Mouse (Mus musculus) forebrain, embryonic 12.5 days (tissue): ENCODE data around the gene Camsap3. TPM values are rescaled to one million over a fixed set of nuclear protein-coding genes. Genes with fewer than 3 reads are reported as not detected.
"Not testable (repeated sequence)": the region's sequence is repeated elsewhere in the genome, so short reads cannot be mapped to it uniquely, and the experiment has no call there.

ENCODE experiments used
- ATAC-seq: fragments of 200-750 bp; cut with Nextera tagmentation; 2 replicates; pipeline ENCODE4 v1.8.0; 2017; ENCODE audit warnings: moderate TSS enrichment; ENCODE audit not compliant: low FRiP score
- H3K27ac ChIP-seq: fragments of 300-500 bp; sonication (generic); 2 replicates; pipeline ENCODE4 v1.5.1; 2016; ENCODE audit warnings: mild to moderate bottlenecking
- H3K27me3 ChIP-seq: fragments of 300-500 bp; sonication (generic); 2 replicates; pipeline ENCODE4 v1.6.1; 2016; ENCODE audit warnings: mild to moderate bottlenecking
- H3K36me3 ChIP-seq: fragments of 300-500 bp; sonication (generic); replicated peaks from 2 replicates; pipeline ENCODE4 v1.6.1; 2016; ENCODE audit warnings: mild to moderate bottlenecking
- H3K4me1 ChIP-seq: fragments of 300-500 bp; sonication (generic); 2 replicates; pipeline ENCODE4 v1.6.1; 2016
- H3K4me2 ChIP-seq: fragments of 300-500 bp; sonication (generic); 2 replicates; pipeline ENCODE4 v1.6.1; 2016; ENCODE audit warnings: mild to moderate bottlenecking, moderate library complexity
- H3K4me3 ChIP-seq: fragments of 300-500 bp; sonication (generic); replicated peaks from 2 replicates; pipeline ENCODE4 v1.5.1; 2016; ENCODE audit warnings: mild to moderate bottlenecking
- H3K9ac ChIP-seq: fragments of 300-500 bp; sonication (generic); 2 replicates; pipeline ENCODE4 v1.6.1; 2016; ENCODE audit warnings: mild to moderate bottlenecking
- H3K9me3 ChIP-seq: fragments of 300-500 bp; sonication (generic); 2 replicates; pipeline ENCODE4 v1.6.1; 2016
- WGBS: fragments of 180-500 bp; shearing (Covaris S2); methylation state at CpG from one replicate; pipeline ENCODE4 v1.1.7; 2016; 5-methylcytosine and 5-hydroxymethylcytosine counted together
- polyA plus RNA-seq: library from polyadenylated mRNA; unstranded; fragments of >200 nt; fragmentation: Nextera tagmentation; extraction: Ambion mirVana; gene quantifications from 2 replicates; pipeline ENCODE4 v1.2.1, GENCODE M21; 2016

The Camsap3 gene
- polyA plus RNA-seq, 1 experiment from 2014 or later = 20.3 TPM

GRCm38 (mm10) chr8:3579390-3580364 lies 7.4 kb upstream of the Camsap3 start:
- Histone ChIP-seq H3K4me2 (no peak overlapping the region), H3K27ac (no peak overlapping the region), H3K4me3 (no peak overlapping the region), H3K36me3 (no peaks in the 10 kb centered on the region), H3K9ac (no peak overlapping the region), H3K9me3 (no peaks in the 10 kb centered on the region), H3K27me3 (no peaks in the 10 kb centered on the region), H3K4me1 (no peaks in the 10 kb centered on the region)
- WGBS = 85% methylated on average over 9 of the region's 9 CpGs
- ATAC-seq = no peak

- H3K27me3 ChIP-seq, ATAC-seq, H3K4me2 ChIP-seq, H3K4me3 ChIP-seq, H3K36me3 ChIP-seq, H3K4me1 ChIP-seq, H3K9ac ChIP-seq, H3K9me3 ChIP-seq, H3K27ac ChIP-seq: not testable (repeated sequence)
- WGBS = 86% methylated on average over 3 of the region's 3 CpGs
Measured at GRCm38 (mm10) chr8:3581961-3582360, 5.1 kb upstream of the Camsap3 start.

GRCm38 (mm10) chr8:3586452-3586851 lies 641 bp upstream of the Camsap3 start:
- ATAC-seq = no peak
- H3K9ac ChIP-seq = no peak overlapping the region
- H3K36me3 ChIP-seq = no peaks in the 10 kb centered on the region
- 95% methylated on average over 2 of the region's 2 CpGs for WGBS
- H3K4me1 ChIP-seq = peaks cover 9% of the 10 kb centered on the region
- no peaks in the 10 kb centered on the region for H3K27me3 ChIP-seq
- H3K27ac ChIP-seq = no peak overlapping the region
- H3K4me3 ChIP-seq = no peak overlapping the region
- H3K4me2 ChIP-seq = no peak overlapping the region
- H3K9me3 ChIP-seq = no peaks in the 10 kb centered on the region

- H3K36me3 ChIP-seq = no peaks in the 10 kb centered on the region
- H3K4me1 ChIP-seq = peaks cover 9% of the 10 kb centered on the region
- peak overlapping the region; percentile 84 for H3K4me3 ChIP-seq
- peak overlapping the region; percentile 87 for H3K4me2 ChIP-seq
- peak overlapping the region; percentile 82 for H3K9ac ChIP-seq
- no peaks in the 10 kb centered on the region for H3K27me3 ChIP-seq
- peak overlapping the region; percentile 80 for H3K27ac ChIP-seq
- H3K9me3 ChIP-seq = no peaks in the 10 kb centered on the region
- peak; percentile 85 for ATAC-seq
- WGBS = 2% methylated on average over 76 of the region's 77 CpGs
Measured at GRCm38 (mm10) chr8:3587391-3588257, 531 bp downstream of the Camsap3 start.

DNA sequence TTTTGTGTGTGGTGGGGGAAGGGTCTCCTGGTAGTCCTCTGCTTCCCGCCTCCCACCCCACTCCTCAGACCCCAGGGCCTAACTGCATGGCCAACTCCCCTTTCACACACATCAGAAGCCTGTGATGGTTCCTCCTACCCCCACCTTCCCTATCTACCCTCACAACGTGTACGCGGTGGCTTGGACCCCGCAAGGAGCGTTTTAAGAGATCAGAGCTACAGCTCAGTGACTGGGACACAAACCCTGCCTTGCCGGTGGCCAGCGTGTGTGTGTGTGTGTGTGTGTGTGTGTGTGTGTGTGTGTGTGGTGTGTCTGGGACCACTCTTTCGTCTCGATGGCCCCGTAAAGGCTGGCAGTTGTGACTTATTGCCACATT lies 1.2 kb downstream of the Camsap3 start:
- Histone ChIP-seq H3K4me1 (peaks cover 9% of the 10 kb centered on the region), H3K27me3 (no peaks in the 10 kb centered on the region), H3K27ac (peak overlapping the region; percentile 80), H3K9me3 (no peaks in the 10 kb centered on the region), H3K9ac (peak overlapping the region; percentile 82), H3K36me3 (no peaks in the 10 kb centered on the region), H3K4me3 (peak overlapping the region; percentile 84), H3K4me2 (peak overlapping the region; percentile 87)
- WGBS = under 1% methylated on average over 11 of the region's 11 CpGs
- peak; percentile 71 for ATAC-seq

GRCm38 (mm10) chr8:3593470-3593869 lies 6.4 kb downstream of the Camsap3 start:
- ATAC-seq = no peak
- H3K4me3 ChIP-seq = no peak overlapping the region
- H3K36me3 ChIP-seq = peaks cover 6% of the 10 kb centered on the region
- peaks cover 5% of the 10 kb centered on the region for H3K4me1 ChIP-seq
- no peak overlapping the region for H3K27ac ChIP-seq
- no peaks in the 10 kb centered on the region for H3K27me3 ChIP-seq
- H3K9ac ChIP-seq = no peak overlapping the region
- WGBS = 79% methylated on average over 3 of the region's 3 CpGs
- no peaks in the 10 kb centered on the region for H3K9me3 ChIP-seq
- no peak overlapping the region for H3K4me2 ChIP-seq

DNA sequence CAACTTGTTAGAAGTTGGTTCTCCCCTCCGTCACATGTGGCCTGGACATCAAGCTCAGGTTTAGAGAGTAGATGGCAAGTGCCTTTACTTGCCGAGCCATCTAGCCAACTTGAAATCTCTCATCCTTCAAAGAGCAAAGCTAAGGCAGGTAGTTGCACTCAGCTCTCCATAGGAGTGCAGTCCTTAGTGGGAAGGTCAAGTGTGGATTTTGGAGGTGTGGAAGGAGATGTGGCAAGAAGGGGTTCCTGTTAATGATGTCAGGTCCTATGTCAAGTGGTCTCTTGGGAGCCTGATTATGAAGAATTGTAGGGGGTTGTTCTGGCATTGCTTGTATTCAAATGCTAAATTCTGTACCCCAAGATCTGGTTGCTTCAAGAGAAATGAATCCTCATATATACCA lies 7.4 kb downstream of the Camsap3 start:
- Histone ChIP-seq H3K27ac (no peak overlapping the region), H3K9ac (no peak overlapping the region), H3K9me3 (no peaks in the 10 kb centered on the region), H3K4me2 (no peak overlapping the region), H3K4me3 (no peak overlapping the region), H3K36me3 (peaks cover 15% of the 10 kb centered on the region), H3K27me3 (no peaks in the 10 kb centered on the region), H3K4me1 (no peaks in the 10 kb centered on the region)
- 91% methylated on average over 2 of the region's 2 CpGs for WGBS
- ATAC-seq = no peak

DNA sequence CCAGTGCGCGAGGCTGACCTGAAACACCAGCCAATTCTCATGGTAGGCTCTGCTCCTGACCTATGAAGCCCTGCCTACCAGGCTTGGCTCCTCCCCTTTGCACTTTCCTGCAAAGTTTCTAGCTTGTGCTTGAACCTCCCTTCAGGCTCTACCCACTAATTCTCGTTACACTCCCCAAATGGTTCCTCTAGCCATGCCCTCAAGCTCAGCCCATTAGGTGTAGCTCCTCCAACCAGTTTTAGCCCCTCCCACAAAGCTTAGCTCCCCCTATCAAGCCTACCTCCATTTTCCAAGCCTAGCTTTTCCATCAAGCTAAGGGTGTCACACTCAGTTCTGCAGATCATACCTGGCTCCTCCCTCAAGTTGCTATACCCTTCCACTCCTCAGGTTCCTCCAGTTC lies 11.0 kb downstream of the Camsap3 start:
- Histone ChIP-seq H3K27ac (no peak overlapping the region), H3K9me3 (no peaks in the 10 kb centered on the region), H3K27me3 (no peaks in the 10 kb centered on the region), H3K4me2 (no peak overlapping the region), H3K36me3 (peaks cover 43% of the 10 kb centered on the region), H3K9ac (no peak overlapping the region), H3K4me3 (no peak overlapping the region), H3K4me1 (no peaks in the 10 kb centered on the region)
- 87% methylated on average over 3 of the region's 3 CpGs for WGBS
- no peak for ATAC-seq

- Histone ChIP-seq H3K27me3 (no peaks in the 10 kb centered on the region), H3K9me3 (no peaks in the 10 kb centered on the region), H3K4me2 (no peak overlapping the region), H3K9ac (no peak overlapping the region), H3K4me3 (no peak overlapping the region), H3K4me1 (no peaks in the 10 kb centered on the region), H3K36me3 (peaks cover 55% of the 10 kb centered on the region), H3K27ac (no peak overlapping the region)
- WGBS = 89% methylated on average over 1 of the region's 1 CpGs
- ATAC-seq = no peak
Measured at GRCm38 (mm10) chr8:3599219-3599618, 12.1 kb downstream of the Camsap3 start.

- H3K9me3 ChIP-seq = no peaks in the 10 kb centered on the region
- no peak overlapping the region for H3K27ac ChIP-seq
- H3K9ac ChIP-seq = no peak overlapping the region
- ATAC-seq = no peak
- H3K36me3 ChIP-seq = peaks cover 66% of the 10 kb centered on the region
- H3K27me3 ChIP-seq = no peaks in the 10 kb centered on the region
- WGBS = 93% methylated on average over 6 of the region's 6 CpGs
- H3K4me1 ChIP-seq = no peaks in the 10 kb centered on the region
- H3K4me3 ChIP-seq = no peak overlapping the region
- no peak overlapping the region for H3K4me2 ChIP-seq
Measured at GRCm38 (mm10) chr8:3600401-3600800, 13.3 kb downstream of the Camsap3 start.

GRCm38 (mm10) chr8:3603439-3603838 lies 16.3 kb downstream of the Camsap3 start:
- Histone ChIP-seq H3K27me3 (no peaks in the 10 kb centered on the region), H3K9ac (no peak overlapping the region), H3K4me1 (no peaks in the 10 kb centered on the region), H3K36me3 (peaks cover 86% of the 10 kb centered on the region), H3K4me2 (no peak overlapping the region), H3K9me3 (no peaks in the 10 kb centered on the region), H3K27ac (no peak overlapping the region), H3K4me3 (no peak overlapping the region)
- ATAC-seq = no peak
- WGBS = 81% methylated on average over 13 of the region's 13 CpGs

DNA sequence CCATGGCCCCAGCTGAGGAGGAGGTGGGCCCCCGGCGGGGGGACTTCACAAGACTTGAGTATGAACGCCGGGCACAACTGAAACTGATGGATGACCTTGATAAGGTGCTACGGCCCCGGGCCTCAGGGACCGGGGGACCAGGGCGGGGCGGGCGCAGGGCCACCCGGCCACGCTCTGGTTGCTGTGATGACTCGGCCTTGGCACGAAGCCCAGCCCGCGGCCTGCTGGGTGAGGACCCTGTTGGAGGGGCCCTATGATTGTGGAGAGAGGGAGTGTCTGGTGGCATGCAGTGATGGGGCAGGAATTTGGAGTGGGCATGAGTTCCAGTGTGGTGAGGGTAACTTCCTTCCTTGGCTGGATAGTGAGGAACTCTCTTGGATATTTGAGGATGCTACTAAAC lies 19.5 kb downstream of the Camsap3 start:
- no peak overlapping the region for H3K9ac ChIP-seq
- no peak overlapping the region for H3K27ac ChIP-seq
- no peaks in the 10 kb centered on the region for H3K9me3 ChIP-seq
- WGBS = 90% methylated on average over 16 of the region's 16 CpGs
- no peaks in the 10 kb centered on the region for H3K27me3 ChIP-seq
- no peaks in the 10 kb centered on the region for H3K4me1 ChIP-seq
- H3K4me2 ChIP-seq = no peak overlapping the region
- no peak for ATAC-seq
- H3K4me3 ChIP-seq = no peak overlapping the region
- peaks cover 95% of the 10 kb centered on the region for H3K36me3 ChIP-seq
